Mouse (Mus musculus) intestine, embryonic 16.5 days (tissue): ENCODE data around the gene Mrpl28. TPM values are rescaled to one million over a fixed set of nuclear protein-coding genes. Genes with fewer than 3 reads are reported as not detected.
A peak's percentile ranks its signal among the peaks of the same experiment; 100 is the strongest.

Experiments used
- ATAC-seq: fragments of 200-750 bp; cut with Nextera tagmentation; 2 replicates; pipeline ENCODE4 v1.8.0; 2017; ENCODE audit warnings: moderate TSS enrichment, moderate library complexity
- H3K27ac ChIP-seq: fragments of 300-500 bp; sonication (generic); 2 replicates; pipeline ENCODE4 v1.5.1; 2014; ENCODE audit warnings: mild to moderate bottlenecking, low read length
- H3K27me3 ChIP-seq: fragments of 300-500 bp; sonication (generic); replicated peaks from 2 replicates; pipeline ENCODE4 v1.6.1; 2014; ENCODE audit warnings: low read length, control low read depth, mixed read lengths; ENCODE audit not compliant: control insufficient read depth, insufficient read depth
- H3K36me3 ChIP-seq: fragments of 300-500 bp; sonication (generic); 2 replicates; pipeline ENCODE4 v1.6.1; 2014; ENCODE audit warnings: low read length, control low read depth; ENCODE audit not compliant: control insufficient read depth, insufficient read depth
- H3K4me1 ChIP-seq: fragments of 300-500 bp; sonication (generic); 2 replicates; pipeline ENCODE4 v1.6.1; 2014; ENCODE audit warnings: low read length, control low read depth, mixed read lengths; ENCODE audit not compliant: control insufficient read depth, insufficient read depth
- H3K4me2 ChIP-seq: fragments of 300-500 bp; sonication (generic); 2 replicates; pipeline ENCODE4 v1.6.1; 2014; ENCODE audit warnings: low read depth, low read length, control low read depth
- H3K4me3 ChIP-seq: fragments of 300-500 bp; sonication (generic); 2 replicates; pipeline ENCODE4 v1.5.1; 2014; ENCODE audit warnings: mild to moderate bottlenecking, low read length
- H3K9ac ChIP-seq: fragments of 300-500 bp; sonication (generic); 2 replicates; pipeline ENCODE4 v1.6.1; 2014; ENCODE audit warnings: low read depth, low read length
- H3K9me3 ChIP-seq: fragments of 300-500 bp; sonication (generic); 2 replicates; pipeline ENCODE4 v1.6.1; 2016; ENCODE audit warnings: low read length, control low read depth; ENCODE audit not compliant: control insufficient read depth
- WGBS: fragments of 180-500 bp; shearing (Covaris S2); extraction: QIAGEN DNeasy Blood & Tissue Kit; methylation state at CpG from one replicate; pipeline ENCODE4 v1.1.7; 2014; 5-methylcytosine and 5-hydroxymethylcytosine counted together
- polyA plus RNA-seq: library from polyadenylated mRNA; unstranded; fragments of >200 nt; fragmentation: Nextera tagmentation; extraction: Ambion mirVana; gene quantifications from 2 replicates; pipeline ENCODE4 v1.2.1, GENCODE M21; 2015

The Mrpl28 gene
- polyA plus RNA-seq, 1 experiment from 2014 or later, result 260 TPM

DNA sequence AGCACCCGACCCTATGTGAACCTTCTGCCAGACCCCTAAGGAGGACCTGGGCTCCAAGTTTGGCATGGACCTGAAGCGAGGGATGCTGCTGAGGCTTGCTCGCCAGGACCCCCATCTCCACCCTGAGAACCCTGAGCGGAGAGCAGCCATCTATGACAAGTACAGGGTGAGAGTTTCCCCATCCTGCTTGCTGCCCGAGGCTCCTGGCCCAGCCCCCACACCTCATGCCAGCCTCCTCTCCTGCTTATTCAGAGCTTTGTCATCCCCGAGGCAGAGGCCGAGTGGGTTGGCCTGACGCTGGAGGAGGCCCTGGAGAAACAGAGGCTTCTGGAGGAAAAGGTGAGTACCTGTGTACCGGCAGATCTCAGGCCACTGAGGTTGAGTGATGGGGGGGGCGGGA, 1.9 kb downstream of the Mrpl28 start:
- no peak overlapping the region for H3K4me2 ChIP-seq
- WGBS, result 91% methylated on average over 10 of the region's 10 CpGs
- no peak overlapping the region for H3K4me3 ChIP-seq
- H3K36me3 ChIP-seq, result peaks cover 10% of the 10 kb centered on the region
- no peaks in the 10 kb centered on the region for H3K9me3 ChIP-seq
- H3K27me3 ChIP-seq, result no peaks in the 10 kb centered on the region
- H3K9ac ChIP-seq, result no peak overlapping the region
- peaks cover 11% of the 10 kb centered on the region for H3K4me1 ChIP-seq
- ATAC-seq, result no peak
- H3K27ac ChIP-seq, result no peak overlapping the region

- WGBS, result 86% methylated on average over 18 of the region's 18 CpGs
- Histone ChIP-seq H3K27me3 (no peaks in the 10 kb centered on the region), H3K9ac (no peak overlapping the region), H3K9me3 (no peaks in the 10 kb centered on the region), H3K4me1 (no peaks in the 10 kb centered on the region), H3K4me2 (no peak overlapping the region), H3K4me3 (no peak overlapping the region), H3K36me3 (peaks cover 7% of the 10 kb centered on the region), H3K27ac (no peak overlapping the region)
- no peak for ATAC-seq
These were observed 7.9 kb downstream of the Mrpl28 start for GRCm38 (mm10) chr17:26131062-26131732.

DNA sequence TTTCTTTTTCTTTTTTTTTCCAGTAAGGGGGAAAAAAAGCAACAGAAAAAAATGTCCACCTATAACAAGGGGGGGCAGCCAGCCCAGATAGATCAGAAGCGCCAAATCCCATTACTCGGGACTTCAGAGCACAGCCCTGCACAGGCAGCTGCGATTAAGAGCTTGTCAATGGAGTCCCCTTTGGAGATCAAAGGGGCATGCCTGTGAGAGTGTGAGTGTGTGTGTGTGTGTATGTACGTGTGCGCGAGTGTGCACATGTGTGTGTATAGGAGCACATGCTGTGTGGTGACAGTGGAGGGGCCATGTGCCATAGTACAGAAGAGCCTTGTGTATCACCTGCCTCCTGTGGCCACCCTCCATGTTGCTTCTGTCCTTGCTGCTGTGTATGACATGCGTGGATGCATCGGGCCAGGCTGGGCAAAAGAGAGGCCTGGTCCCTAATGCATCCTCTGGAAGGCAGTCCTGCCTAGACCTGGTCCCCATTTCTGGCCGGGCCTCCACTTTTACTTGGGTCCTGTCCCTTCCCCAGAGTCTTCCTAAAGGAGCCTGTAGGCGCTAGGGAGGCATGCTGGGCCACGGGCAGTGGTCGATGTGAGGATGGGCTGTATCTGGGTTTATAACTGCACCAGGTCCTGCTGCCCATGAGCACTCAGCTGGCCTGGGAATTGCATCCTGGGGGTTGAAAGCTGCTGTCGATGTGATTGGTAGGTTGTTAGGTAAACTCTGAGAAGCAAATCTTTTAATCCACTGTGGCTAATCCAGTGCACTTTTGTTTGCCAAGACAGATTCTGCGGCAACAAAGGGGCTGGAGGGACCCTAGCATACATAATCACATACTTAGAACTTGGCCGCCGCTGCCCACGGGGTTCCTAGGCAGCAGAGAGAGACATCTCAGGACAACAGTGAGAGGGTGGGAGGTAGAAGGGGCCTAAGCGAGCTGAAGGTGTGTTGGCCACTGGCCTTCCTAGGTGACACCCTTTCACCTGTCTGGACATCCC, 8.9 kb downstream of the Mrpl28 start:
- Histone ChIP-seq H3K4me2 (no peak overlapping the region), H3K4me3 (no peak overlapping the region), H3K36me3 (no peaks in the 10 kb centered on the region), H3K9ac (no peak overlapping the region), H3K9me3 (no peaks in the 10 kb centered on the region), H3K4me1 (no peaks in the 10 kb centered on the region), H3K27ac (no peak overlapping the region), H3K27me3 (no peaks in the 10 kb centered on the region)
- no peak for ATAC-seq
- WGBS, result 85% methylated on average over 18 of the region's 18 CpGs

DNA sequence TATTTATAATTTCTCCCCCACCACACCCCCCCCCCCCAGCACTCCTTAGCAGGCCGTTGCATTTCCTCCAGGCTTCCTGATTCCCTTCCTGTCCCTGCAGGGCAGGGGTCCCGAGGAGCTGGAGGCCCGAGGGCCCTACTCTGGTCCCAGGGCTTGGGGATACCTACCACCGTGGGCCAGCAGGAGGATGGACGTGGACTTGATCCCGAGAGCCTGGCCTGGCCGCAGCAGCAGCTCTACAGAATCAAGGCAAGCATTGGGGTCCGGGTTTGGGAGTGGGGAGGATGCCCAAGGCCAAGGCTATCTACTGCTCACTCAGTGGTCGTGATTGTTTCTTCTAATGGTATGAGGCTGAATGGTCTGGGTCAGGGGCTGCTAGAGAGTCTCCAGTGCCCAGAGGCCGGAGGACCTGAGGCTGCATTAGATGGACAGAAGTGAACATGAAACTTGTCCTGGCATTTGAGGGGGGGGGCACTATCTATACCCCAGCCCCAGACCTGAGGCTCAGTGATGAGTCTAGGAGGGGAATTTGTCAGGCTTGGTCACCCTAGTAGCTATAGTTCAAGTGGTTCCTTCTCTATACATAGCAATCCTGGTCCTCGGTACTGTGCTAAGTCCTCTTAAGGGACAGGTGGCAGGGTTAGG, 13.9 kb downstream of the Mrpl28 start:
- no peak for ATAC-seq
- H3K4me2 ChIP-seq, result no peak overlapping the region
- H3K27me3 ChIP-seq, result no peaks in the 10 kb centered on the region

GRCm38 (mm10) chr17:26137751-26138130, 14.4 kb downstream of the Mrpl28 start:
- Histone ChIP-seq H3K4me1 (peaks cover 17% of the 10 kb centered on the region), H3K36me3 (peaks cover 3% of the 10 kb centered on the region; the same call in 1 of the 2 replicates), H3K9me3 (no peaks in the 10 kb centered on the region), H3K27me3 (no peaks in the 10 kb centered on the region), H3K9ac (peak overlapping the region; percentile 61; the same call in 1 of the 2 replicates), H3K4me2 (peak overlapping the region; percentile 65), H3K4me3 (peak overlapping the region; percentile 88), H3K27ac (peak overlapping the region; percentile 58)
- 76% methylated on average over 2 of the region's 2 CpGs for WGBS
- no peak for ATAC-seq

More for the DNA sequence above, 13.9 kb downstream of the Mrpl28 start:
- Histone ChIP-seq H3K36me3 (no peaks in the 10 kb centered on the region), H3K9ac (no peak overlapping the region), H3K4me1 (peaks cover 17% of the 10 kb centered on the region), H3K27ac (no peak overlapping the region), H3K9me3 (no peaks in the 10 kb centered on the region), H3K4me3 (no peak overlapping the region)
- whole genome bisulfite sequencing, result 85% methylated on average over 11 of the region's 11 CpGs

- H3K27ac ChIP-seq, result peak within 1 kb of the TSS; percentile 94
- peak within 1 kb of the TSS; percentile 65 for H3K4me2 ChIP-seq
- H3K9me3 ChIP-seq, result no peaks in the 10 kb centered on the region
- peak within 1 kb of the TSS; percentile 97 for H3K9ac ChIP-seq
- no peaks in the 10 kb centered on the region for H3K27me3 ChIP-seq
- H3K4me1 ChIP-seq, result peaks cover 17% of the 10 kb centered on the region
- 1% methylated on average over 42 of the region's 42 CpGs for WGBS
- H3K4me3 ChIP-seq, result peak within 1 kb of the TSS; percentile 88
- peaks cover 7% of the 10 kb centered on the region; the same call in 1 of the 2 replicates for H3K36me3 ChIP-seq
- peak; percentile 98 for ATAC-seq
These were observed 15.0 kb downstream of the Mrpl28 start, which contains the start of gene Axin1 for GRCm38 (mm10) chr17:26138239-26138836. Gene Axin1 (plus strand): TSS chr17:26138688.

GRCm38 (mm10) chr17:26138901-26139381, 15.6 kb downstream of the Mrpl28 start:
- Histone ChIP-seq H3K9ac (peak overlapping the region; percentile 97), H3K9me3 (no peaks in the 10 kb centered on the region), H3K36me3 (peaks cover 7% of the 10 kb centered on the region; the same call in 1 of the 2 replicates), H3K27ac (peak overlapping the region; percentile 94), H3K4me3 (peak overlapping the region; percentile 88), H3K4me1 (peaks cover 17% of the 10 kb centered on the region), H3K27me3 (no peaks in the 10 kb centered on the region), H3K4me2 (peak overlapping the region; percentile 65)
- 0% methylated on average over 41 of the region's 58 CpGs for WGBS
- ATAC-seq, result peak; percentile 82

DNA sequence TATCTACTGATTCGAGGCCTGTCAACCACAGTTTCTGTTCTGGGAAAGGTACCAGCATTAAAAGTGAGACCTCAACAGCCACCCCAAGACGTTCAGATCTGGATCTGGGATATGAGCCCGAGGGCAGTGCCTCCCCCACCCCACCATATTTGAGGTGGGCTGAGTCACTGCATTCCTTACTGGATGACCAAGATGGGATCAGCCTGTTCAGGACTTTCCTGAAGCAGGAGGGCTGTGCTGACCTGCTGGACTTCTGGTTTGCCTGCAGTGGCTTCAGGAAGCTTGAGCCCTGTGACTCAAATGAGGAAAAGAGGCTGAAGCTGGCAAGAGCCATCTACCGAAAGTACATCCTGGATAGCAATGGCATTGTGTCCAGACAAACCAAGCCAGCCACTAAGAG, 19.5 kb downstream of the Mrpl28 start:
- H3K9ac ChIP-seq, result no peak overlapping the region
- no peak overlapping the region for H3K27ac ChIP-seq
- ATAC-seq, result no peak
- 86% methylated on average over 4 of the region's 4 CpGs for WGBS
- H3K9me3 ChIP-seq, result no peaks in the 10 kb centered on the region
- H3K4me3 ChIP-seq, result no peak overlapping the region
- no peaks in the 10 kb centered on the region for H3K27me3 ChIP-seq
- peaks cover 7% of the 10 kb centered on the region for H3K36me3 ChIP-seq
- H3K4me2 ChIP-seq, result no peak overlapping the region
- peaks cover 16% of the 10 kb centered on the region for H3K4me1 ChIP-seq
